ENCODE assay signal across 27 mouse cellular contexts in genomic region chr4:116137421-116137996, GRCm38 (mm10). TPM values are rescaled to one million over a fixed set of nuclear protein-coding genes. Genes with fewer than 3 reads are reported as not detected.
A peak's percentile ranks its signal among the peaks of the same experiment; 100 is the strongest.
DNase-seq lines count a peak whose midpoint lies in the region; ATAC-seq and TF ChIP-seq lines count a peak whose summit lies in the region.
"Had no signal": no experiment of that assay in that cellular context is flagged by ENCODE, and none has a peak within 500 bp of the region (broad histone marks: within the 10 kb centered on the region; RNA-seq: fewer than 3 reads in every experiment).

No protein-coding gene starts in this region.

- in situ Hi-C loops in CH12.LX (cut with MboI; ENCODE audit: low pct_ligation_motif_present, low pct_unique_long_range_greater_than_20kb, low sequenced_read_pairs), result no loop called here

- H3K79me2 ChIP-seq in CH12.LX (replicated peaks; ENCODE audit: control insufficient read depth, extremely low read depth, insufficient read depth, poor library complexity, severe bottlenecking), result no peaks in the 10 kb centered on the region

- no peak for TF ChIP-seq CTCF in CH12.LX (conservative IDR thresholded peaks at IDR 0.05 in 1 of 2, IDR thresholded peaks at IDR 0.05 in 1 of 2; ENCODE audit: low read depth in 2 of 2, low read length in 2 of 2)

- WGBS in heart, embryonic 13.5 days, result 33% methylated on average over 13 of the region's 13 CpGs
- WGBS in heart, embryonic 10.5 days, result 26% methylated on average over 13 of the region's 13 CpGs
- 47% methylated on average over 13 of the region's 13 CpGs for WGBS in midbrain, embryonic 11.5 days
- WGBS in midbrain, embryonic 10.5 days, result 48% methylated on average over 13 of the region's 13 CpGs
- 56% methylated on average over 13 of the region's 13 CpGs for WGBS in forebrain, embryonic 16.5 days

- H3K27ac ChIP-seq in heart, embryonic 13.5 days (replicated peaks), result no peak overlapping the region
- no peak overlapping the region for H3K27ac ChIP-seq in heart, embryonic 10.5 days
- H3K27ac ChIP-seq in midbrain, embryonic 11.5 days (ENCODE audit: low read depth, low read length), result no peak overlapping the region
- no peak overlapping the region for H3K27ac ChIP-seq in midbrain, embryonic 10.5 days (replicated peaks)
- H3K27ac ChIP-seq in CH12.LX (ENCODE audit: insufficient read depth, low read depth), result no peak overlapping the region
- H3K27ac ChIP-seq in forebrain, embryonic 16.5 days (ENCODE audit: low read length), result no peak overlapping the region
- H3K27ac ChIP-seq: hindbrain, embryonic 10.5 days; limb, embryonic 10.5 days had no signal

- H3K27me3 ChIP-seq in heart, embryonic 13.5 days (replicated peaks), result peaks cover 2% of the 10 kb centered on the region; the same call in 1 of the 2 replicates
- peaks cover 4% of the 10 kb centered on the region; the same call in 1 of the 2 replicates for H3K27me3 ChIP-seq in heart, embryonic 10.5 days (ENCODE audit: insufficient read depth, poor library complexity, severe bottlenecking)
- H3K27me3 ChIP-seq in midbrain, embryonic 11.5 days (ENCODE audit: control insufficient read depth, insufficient read depth, low read length), result no peaks in the 10 kb centered on the region; the same call in 1 of the 2 replicates
- peaks cover 7% of the 10 kb centered on the region; the same call in 1 of the 2 replicates for H3K27me3 ChIP-seq in midbrain, embryonic 10.5 days (ENCODE audit: low read depth, poor library complexity, severe bottlenecking)
- H3K27me3 ChIP-seq in CH12.LX (replicated peaks), result peaks cover 3% of the 10 kb centered on the region
- no peaks in the 10 kb centered on the region for H3K27me3 ChIP-seq in forebrain, embryonic 16.5 days (replicated peaks; ENCODE audit: control insufficient read depth, insufficient read depth, low read length)

- peak overlapping the region; percentile 9; the same call in 1 of the 2 replicates for H3K9ac ChIP-seq in heart, embryonic 13.5 days
- no peak overlapping the region for H3K9ac ChIP-seq in midbrain, embryonic 11.5 days (ENCODE audit: low read length)
- no peak overlapping the region for H3K9ac ChIP-seq in CH12.LX (ENCODE audit: insufficient read depth, low read depth)
- H3K9ac ChIP-seq in forebrain, embryonic 16.5 days (replicated peaks; ENCODE audit: low read depth, low read length), result no peak overlapping the region

- H3K4me1 ChIP-seq in heart, embryonic 13.5 days, result peaks cover 18% of the 10 kb centered on the region
- peaks cover 15% of the 10 kb centered on the region for H3K4me1 ChIP-seq in heart, embryonic 10.5 days
- H3K4me1 ChIP-seq in midbrain, embryonic 11.5 days (ENCODE audit: control insufficient read depth, insufficient read depth, low read length), result peaks cover 4% of the 10 kb centered on the region; the same call in 1 of the 2 replicates
- H3K4me1 ChIP-seq in midbrain, embryonic 10.5 days, result peaks cover 31% of the 10 kb centered on the region
- peaks cover 6 to 49% of the 10 kb centered on the region in 2 experiments for H3K4me1 ChIP-seq in CH12.LX (ENCODE audit: control insufficient read depth in 1 of 2, insufficient read depth in 2 of 2)
- H3K4me1 ChIP-seq in forebrain, embryonic 16.5 days (replicated peaks; ENCODE audit: control insufficient read depth, insufficient read depth, low read length), result no peaks in the 10 kb centered on the region
- H3K4me1 ChIP-seq: limb, embryonic 10.5 days had no signal

- H3K4me2 ChIP-seq in heart, embryonic 13.5 days, result no peak overlapping the region
- H3K4me2 ChIP-seq in midbrain, embryonic 11.5 days, result no peak overlapping the region
- peak overlapping the region; percentile 8 for H3K4me2 ChIP-seq in CH12.LX (ENCODE audit: insufficient read depth, low read depth, poor library complexity, severe bottlenecking)
- no peak overlapping the region for H3K4me2 ChIP-seq in forebrain, embryonic 16.5 days (ENCODE audit: low read length)

- H3K4me3 ChIP-seq in heart, embryonic 13.5 days, result no peak overlapping the region
- no peak overlapping the region for H3K4me3 ChIP-seq in heart, embryonic 10.5 days
- H3K4me3 ChIP-seq in midbrain, embryonic 11.5 days (ENCODE audit: low read depth, low read length), result no peak overlapping the region
- no peak overlapping the region for H3K4me3 ChIP-seq in midbrain, embryonic 10.5 days
- H3K4me3 ChIP-seq in CH12.LX (replicated peaks in 1 of 3; ENCODE audit: low read depth in 2 of 3, low read length in 2 of 3, poor library complexity in 1 of 3), result peak overlapping the region in 1 of 3 experiments; percentile 2
- no peak overlapping the region for H3K4me3 ChIP-seq in forebrain, embryonic 16.5 days (replicated peaks; ENCODE audit: low read length)
- H3K4me3 ChIP-seq: erythroblast, embryonic 14.5 days; hindbrain, embryonic 10.5 days; limb, embryonic 10.5 days had no signal

- 0 out of 2 replicates have a peak, but pooled peaks cover 9% of the 10 kb centered on the region for H3K36me3 ChIP-seq in heart, embryonic 13.5 days
- H3K36me3 ChIP-seq in heart, embryonic 10.5 days, result no peaks in the 10 kb centered on the region
- no peaks in the 10 kb centered on the region for H3K36me3 ChIP-seq in midbrain, embryonic 11.5 days (ENCODE audit: control insufficient read depth, insufficient read depth, low read length)
- H3K36me3 ChIP-seq in midbrain, embryonic 10.5 days, result no peaks in the 10 kb centered on the region
- peaks cover 0 to 2% of the 10 kb centered on the region in 2 experiments for H3K36me3 ChIP-seq in CH12.LX (replicated peaks in 1 of 2; ENCODE audit: control insufficient read depth in 1 of 2, insufficient read depth in 1 of 2, low read length in 1 of 2)
- no peaks in the 10 kb centered on the region for H3K36me3 ChIP-seq in forebrain, embryonic 16.5 days (ENCODE audit: control insufficient read depth, insufficient read depth)
- H3K36me3 ChIP-seq: limb, embryonic 10.5 days had no signal

- no peak for TF ChIP-seq POLR2A in CH12.LX (IDR thresholded peaks at IDR 0.05; ENCODE audit: low read depth, low read length)

- no peak; the same call in 1 of the 2 replicates for TF ChIP-seq RAD21 in CH12.LX (IDR thresholded peaks at IDR 0.05; ENCODE audit: low read depth, low read length)

- dilution Hi-C loops in CH12.LX (cut with MboI; ENCODE audit: extremely low pct_ligation_motif_present, extremely low pct_unique_long_range_greater_than_20kb, low sequenced_read_pairs), result no loop called here

- peak; percentile 87 for TF ChIP-seq EP300 in CH12.LX (IDR thresholded peaks at IDR 0.05; ENCODE audit: low read length)

- no peak for DNase-seq in heart, embryonic 10.5 days (ENCODE audit: low spot score)
- peak; percentile 82 for DNase-seq in midbrain, embryonic 11.5 days (ENCODE audit: low spot score, missing footprints)
- DNase-seq in midbrain, embryonic 10.5 days (ENCODE audit: low spot score), result no peak
- peak; percentile 69 for DNase-seq in CH12.LX (ENCODE audit: extremely low read depth)
- no peak for DNase-seq in adrenal gland, postnatal 25 days
- DNase-seq: cerebellum, adult 2 months; gastrocnemius, postnatal 14 days; kidney, adult 2 months; kidney, postnatal 10 days; layer of hippocampus, adult 9-11 months; lung, adult 2 months; lung, postnatal 4 days; retina, postnatal 1 day; right cerebral cortex, postnatal 4 days; thymus, postnatal 14 days had no signal

- no peak for ATAC-seq in heart, embryonic 13.5 days (ENCODE audit: extremely low read depth, insufficient number of reproducible peaks, low FRiP score, low TSS enrichment)
- ATAC-seq in midbrain, embryonic 11.5 days (ENCODE audit: low FRiP score), result 0 out of 2 replicates have a peak, but pooled peaks have one; percentile 46
- ATAC-seq in granulocyte monocyte progenitor cell, adult 5-6 weeks (replicated peaks; ENCODE audit: poor library complexity, severe bottlenecking), result 0 out of 2 replicates have a peak, but pooled peaks have one; percentile 14
- no peak for ATAC-seq in forebrain, embryonic 16.5 days
- ATAC-seq: forebrain, embryonic 14.5 days had no signal

- no peaks in the 10 kb centered on the region for H3K9me3 ChIP-seq in heart, embryonic 13.5 days
- H3K9me3 ChIP-seq in heart, embryonic 10.5 days, result no peaks in the 10 kb centered on the region
- no peaks in the 10 kb centered on the region for H3K9me3 ChIP-seq in midbrain, embryonic 11.5 days (ENCODE audit: control insufficient read depth, low read length)
- H3K9me3 ChIP-seq in midbrain, embryonic 10.5 days (replicated peaks), result no peaks in the 10 kb centered on the region
- no peaks in the 10 kb centered on the region for H3K9me3 ChIP-seq in CH12.LX (replicated peaks; ENCODE audit: low read length)
- no peaks in the 10 kb centered on the region for H3K9me3 ChIP-seq in forebrain, embryonic 16.5 days (ENCODE audit: control insufficient read depth, low read length)
- H3K9me3 ChIP-seq: hindbrain, embryonic 10.5 days; limb, embryonic 10.5 days had no signal

RNA-seq across cellular contexts. Expression of gene Lurap1, which starts 13.6 kb away (rescaled TPM):
- 1.8 and 2.1 TPM in 2 replicates for polyA plus RNA-seq in heart, embryonic 13.5 days (2015; fragmentation: Nextera tagmentation; extraction: Ambion mirVana)
- 1.4 and 1.9 TPM in 2 replicates for polyA plus RNA-seq in heart, embryonic 10.5 days (2016; fragmentation: Nextera tagmentation; extraction: Ambion mirVana)
- polyA plus RNA-seq in midbrain, embryonic 11.5 days (2014; fragmentation: Nextera tagmentation; extraction: Ambion mirVana), result 1.5 and 1.8 TPM in 2 replicates
- 2.2 and 2.7 TPM in 2 replicates for polyA plus RNA-seq in midbrain, embryonic 10.5 days (2016; fragmentation: Nextera tagmentation; extraction: Ambion mirVana)
- total RNA-seq in CH12.LX (2012; rRNA removed), result 0.21 TPM in 1 of 2 replicates, not detected in the other
- not detected in 2 replicates for total RNA-seq in CH12.LX (2014; rRNA removed)
- polyA plus RNA-seq in CH12.LX (2012; ENCODE audit: insufficient read length, low read depth), result 0.10 and 0.14 TPM in 2 replicates
- total RNA-seq in granulocyte monocyte progenitor cell, adult 5-6 weeks (2014; fragmentation: Nextera tagmentation), result not detected in 2 replicates
- not detected in 2 replicates for total RNA-seq in granulocyte monocyte progenitor cell, adult 5-6 weeks (2017)
- polyA plus RNA-seq in forebrain, embryonic 16.5 days (2015; fragmentation: Nextera tagmentation; extraction: Ambion mirVana), result 2.6 and 2.7 TPM in 2 replicates
- total RNA-seq in adrenal gland, postnatal 25 days (2021), result 7.6 and 8.2 TPM in 2 replicates
- polyA plus RNA-seq: erythroblast, embryonic 14.5 days had no signal

RNA-seq across cellular contexts. Expression of gene Pomgnt1, which starts 13.9 kb away (rescaled TPM):
- polyA plus RNA-seq in heart, embryonic 13.5 days (2015; fragmentation: Nextera tagmentation; extraction: Ambion mirVana), result 56.9 and 61.5 TPM in 2 replicates
- 68.9 and 74.3 TPM in 2 replicates for polyA plus RNA-seq in heart, embryonic 10.5 days (2016; fragmentation: Nextera tagmentation; extraction: Ambion mirVana)
- polyA plus RNA-seq in midbrain, embryonic 11.5 days (2014; fragmentation: Nextera tagmentation; extraction: Ambion mirVana), result 46.6 and 48.4 TPM in 2 replicates
- 55.9 TPM in 2 replicates for polyA plus RNA-seq in midbrain, embryonic 10.5 days (2016; fragmentation: Nextera tagmentation; extraction: Ambion mirVana)
- total RNA-seq in CH12.LX (2012; rRNA removed) (33.0 and 52.2 TPM in 2 replicates), CH12.LX (2014; rRNA removed) (39.9 and 40.7 TPM in 2 replicates)
- 40.2 and 42.8 TPM in 2 replicates for polyA plus RNA-seq in CH12.LX (2012; ENCODE audit: insufficient read length, low read depth)
- total RNA-seq in granulocyte monocyte progenitor cell, adult 5-6 weeks (2014; fragmentation: Nextera tagmentation), result 13.8 and 18.3 TPM in 2 replicates
- 17.1 and 17.5 TPM in 2 replicates for total RNA-seq in granulocyte monocyte progenitor cell, adult 5-6 weeks (2017)
- 61.5 and 67.3 TPM in 2 replicates for polyA plus RNA-seq in forebrain, embryonic 16.5 days (2015; fragmentation: Nextera tagmentation; extraction: Ambion mirVana)
- total RNA-seq in adrenal gland, postnatal 25 days (2021), result 64.0 and 65.8 TPM in 2 replicates

RNA-seq across cellular contexts. Expression of gene Rad54l, which starts 14.0 kb away (rescaled TPM):
- polyA plus RNA-seq in heart, embryonic 13.5 days (2015; fragmentation: Nextera tagmentation; extraction: Ambion mirVana), result 20.9 and 21.5 TPM in 2 replicates
- polyA plus RNA-seq in heart, embryonic 10.5 days (2016; fragmentation: Nextera tagmentation; extraction: Ambion mirVana), result 31.7 and 38.0 TPM in 2 replicates
- polyA plus RNA-seq in midbrain, embryonic 11.5 days (2014; fragmentation: Nextera tagmentation; extraction: Ambion mirVana), result 55.8 and 61.0 TPM in 2 replicates
- polyA plus RNA-seq in midbrain, embryonic 10.5 days (2016; fragmentation: Nextera tagmentation; extraction: Ambion mirVana), result 77.4 and 80.9 TPM in 2 replicates
- 28.8 and 34.5 TPM in 2 replicates for total RNA-seq in CH12.LX (2012; rRNA removed)
- total RNA-seq in CH12.LX (2014; rRNA removed), result 21.6 and 22.8 TPM in 2 replicates
- polyA plus RNA-seq in CH12.LX (2012; ENCODE audit: insufficient read length, low read depth), result 48.5 and 53.3 TPM in 2 replicates
- total RNA-seq in granulocyte monocyte progenitor cell, adult 5-6 weeks (2014; fragmentation: Nextera tagmentation), result 37.5 and 43.3 TPM in 2 replicates
- total RNA-seq in granulocyte monocyte progenitor cell, adult 5-6 weeks (2017), result 27.9 and 34.9 TPM in 2 replicates
- 18.6 and 18.8 TPM in 2 replicates for polyA plus RNA-seq in forebrain, embryonic 16.5 days (2015; fragmentation: Nextera tagmentation; extraction: Ambion mirVana)
- total RNA-seq in adrenal gland, postnatal 25 days (2021), result 2.9 and 3.9 TPM in 2 replicates

RNA-seq across cellular contexts. Expression of gene Tspan1, which starts 29.9 kb away (rescaled TPM):
- 0.22 and 0.45 TPM in 2 replicates for polyA plus RNA-seq in heart, embryonic 13.5 days (2015; fragmentation: Nextera tagmentation; extraction: Ambion mirVana)
- 0.10 TPM in 1 of 2 replicates, not detected in the other for polyA plus RNA-seq in heart, embryonic 10.5 days (2016; fragmentation: Nextera tagmentation; extraction: Ambion mirVana)
- not detected in 2 replicates for polyA plus RNA-seq in midbrain, embryonic 11.5 days (2014; fragmentation: Nextera tagmentation; extraction: Ambion mirVana)
- 0.06 TPM in 1 of 2 replicates, not detected in the other for polyA plus RNA-seq in midbrain, embryonic 10.5 days (2016; fragmentation: Nextera tagmentation; extraction: Ambion mirVana)
- total RNA-seq in CH12.LX (2012; rRNA removed) (0.08 and 0.13 TPM in 2 replicates), CH12.LX (2014; rRNA removed) (not detected in 2 replicates)
- polyA plus RNA-seq in CH12.LX (2012; ENCODE audit: insufficient read length, low read depth), result 0.12 TPM in 1 of 2 replicates, not detected in the other
- total RNA-seq in granulocyte monocyte progenitor cell, adult 5-6 weeks (2014; fragmentation: Nextera tagmentation), result not detected in 2 replicates
- not detected in 2 replicates for total RNA-seq in granulocyte monocyte progenitor cell, adult 5-6 weeks (2017)
- polyA plus RNA-seq in forebrain, embryonic 16.5 days (2015; fragmentation: Nextera tagmentation; extraction: Ambion mirVana), result 0.10 and 0.19 TPM in 2 replicates
- total RNA-seq in adrenal gland, postnatal 25 days (2021), result not detected in 2 replicates
- total RNA-seq: gastrocnemius, postnatal 14 days had no signal
- polyA plus RNA-seq: erythroblast, embryonic 14.5 days; forebrain, embryonic 14.5 days; hindbrain, embryonic 10.5 days; limb, embryonic 10.5 days had no signal

RNA-seq across cellular contexts. Expression of gene 1700042G07Rik, which starts 35.7 kb away (rescaled TPM):
- polyA plus RNA-seq in heart, embryonic 13.5 days (2015; fragmentation: Nextera tagmentation; extraction: Ambion mirVana), result not detected in 2 replicates
- polyA plus RNA-seq in heart, embryonic 10.5 days (2016; fragmentation: Nextera tagmentation; extraction: Ambion mirVana), result not detected in 2 replicates
- not detected in 2 replicates for polyA plus RNA-seq in midbrain, embryonic 11.5 days (2014; fragmentation: Nextera tagmentation; extraction: Ambion mirVana)
- not detected in 2 replicates for polyA plus RNA-seq in midbrain, embryonic 10.5 days (2016; fragmentation: Nextera tagmentation; extraction: Ambion mirVana)
- total RNA-seq in CH12.LX (2012; rRNA removed) (not detected in 2 replicates), CH12.LX (2014; rRNA removed) (not detected in 2 replicates)
- not detected in 2 replicates for polyA plus RNA-seq in CH12.LX (2012; ENCODE audit: insufficient read length, low read depth)
- not detected in 2 replicates for total RNA-seq in granulocyte monocyte progenitor cell, adult 5-6 weeks (2014; fragmentation: Nextera tagmentation)
- total RNA-seq in granulocyte monocyte progenitor cell, adult 5-6 weeks (2017), result not detected in 2 replicates
- not detected in 2 replicates for polyA plus RNA-seq in forebrain, embryonic 16.5 days (2015; fragmentation: Nextera tagmentation; extraction: Ambion mirVana)
- total RNA-seq in adrenal gland, postnatal 25 days (2021), result not detected in 2 replicates
- total RNA-seq: adrenal gland, postnatal 4 days; gastrocnemius, postnatal 14 days; left cerebral cortex, adult 8-10 months; liver, adult 2 months; MEL had no signal
- polyA plus RNA-seq: cerebellum, adult 2 months; embryonic facial prominence, embryonic 11.5 days; erythroblast, embryonic 14.5 days; forebrain, embryonic 14.5 days; hindbrain, embryonic 10.5 days; kidney, adult 2 months; limb, embryonic 10.5 days; liver, adult 2 months; lung, adult 2 months had no signal

Comparison
In these comparisons a context has a peak if more than half of its experiments do, and no peak if none do; other contexts are left out.
1. DNase-seq: peak in midbrain, embryonic 11.5 days (single experiment) and CH12.LX (single experiment); none in heart, embryonic 10.5 days (single experiment), midbrain, embryonic 10.5 days (single experiment) and adrenal gland, postnatal 25 days (single experiment).
2. ATAC-seq: peak in midbrain, embryonic 11.5 days (single experiment) and granulocyte monocyte progenitor cell, adult 5-6 weeks (single experiment); none in heart, embryonic 13.5 days (single experiment) and forebrain, embryonic 16.5 days (single experiment).